Mouse (Mus musculus): ENCODE data around the gene Fam171a2. TPM values are rescaled to one million over a fixed set of nuclear protein-coding genes. Genes with fewer than 3 reads are reported as not detected.

Gene Fam171a2
- polyA plus RNA-seq, 1 experiment from 2014 or later, result 2.9 TPM

GRCm38 (mm10) chr11:102406900-102407833 lies 40.3 kb downstream of the Fam171a2 start:
- under 1% methylated on average over 76 of the region's 85 CpGs for WGBS
- peak; percentile 79 for ATAC-seq (ENCODE audit: extremely low read depth, insufficient number of reproducible peaks, low FRiP score, low TSS enrichment)
- peak overlapping the region; percentile 96 for H3K9ac ChIP-seq
- peak overlapping the region; percentile 97 for H3K27ac ChIP-seq (replicated peaks)
- H3K4me2 ChIP-seq, result peak overlapping the region; percentile 83
- peaks cover 38% of the 10 kb centered on the region for H3K4me1 ChIP-seq
- H3K36me3 ChIP-seq, result peaks cover 29% of the 10 kb centered on the region
- peak overlapping the region; percentile 93 for H3K4me3 ChIP-seq
- H3K9me3 ChIP-seq, result no peaks in the 10 kb centered on the region
- H3K27me3 ChIP-seq (replicated peaks), result peaks cover 14% of the 10 kb centered on the region

GRCm38 (mm10) chr11:102406401-102406800 lies 41.1 kb downstream of the Fam171a2 start:
- no peak for ATAC-seq (ENCODE audit: extremely low read depth, insufficient number of reproducible peaks, low FRiP score, low TSS enrichment)
- peak overlapping the region; percentile 93 for H3K4me3 ChIP-seq
- H3K27me3 ChIP-seq (replicated peaks), result peaks cover 21% of the 10 kb centered on the region
- peak overlapping the region; percentile 96 for H3K9ac ChIP-seq
- WGBS, result 8% methylated on average over 3 of the region's 3 CpGs
- H3K27ac ChIP-seq (replicated peaks), result peak overlapping the region; percentile 97
- peak overlapping the region; percentile 83 for H3K4me2 ChIP-seq
- peaks cover 30% of the 10 kb centered on the region for H3K36me3 ChIP-seq
- no peaks in the 10 kb centered on the region for H3K9me3 ChIP-seq
- peaks cover 35% of the 10 kb centered on the region for H3K4me1 ChIP-seq

- Histone ChIP-seq H3K4me3 (peak overlapping the region; percentile 93), H3K4me2 (peak overlapping the region; percentile 83), H3K9ac (peak overlapping the region; percentile 96), H3K27ac (replicated peaks) (no peak overlapping the region), H3K27me3 (replicated peaks) (peaks cover 28% of the 10 kb centered on the region), H3K4me1 (peaks cover 31% of the 10 kb centered on the region), H3K9me3 (no peaks in the 10 kb centered on the region), H3K36me3 (peaks cover 30% of the 10 kb centered on the region)
- no peak for ATAC-seq (ENCODE audit: extremely low read depth, insufficient number of reproducible peaks, low FRiP score, low TSS enrichment)
- 84% methylated on average over 11 of the region's 11 CpGs for WGBS
Measured at GRCm38 (mm10) chr11:102405544-102406285, 41.8 kb downstream of the Fam171a2 start.

- H3K36me3 ChIP-seq, result peaks cover 30% of the 10 kb centered on the region
- peaks cover 34% of the 10 kb centered on the region for H3K4me1 ChIP-seq
- peak overlapping the region; percentile 33 for H3K4me2 ChIP-seq
- peak overlapping the region; percentile 19; the same call in 1 of the 2 replicates for H3K9ac ChIP-seq
- H3K27me3 ChIP-seq (replicated peaks), result peaks cover 41% of the 10 kb centered on the region
- no peak overlapping the region for H3K27ac ChIP-seq (replicated peaks)
- WGBS, result 83% methylated on average over 18 of the region's 18 CpGs
- ATAC-seq (ENCODE audit: extremely low read depth, insufficient number of reproducible peaks, low FRiP score, low TSS enrichment), result no peak
- H3K4me3 ChIP-seq, result no peak overlapping the region
- H3K9me3 ChIP-seq, result no peaks in the 10 kb centered on the region
Measured at GRCm38 (mm10) chr11:102404161-102405010, 43.1 kb downstream of the Fam171a2 start.

GRCm38 (mm10) chr11:102403657-102404056 lies 43.8 kb downstream of the Fam171a2 start:
- Histone ChIP-seq H3K4me3 (no peak overlapping the region), H3K9me3 (no peaks in the 10 kb centered on the region), H3K27ac (replicated peaks) (no peak overlapping the region), H3K9ac (no peak overlapping the region), H3K36me3 (peaks cover 30% of the 10 kb centered on the region), H3K27me3 (replicated peaks) (peaks cover 49% of the 10 kb centered on the region), H3K4me2 (no peak overlapping the region), H3K4me1 (peaks cover 35% of the 10 kb centered on the region)
- ATAC-seq (ENCODE audit: extremely low read depth, insufficient number of reproducible peaks, low FRiP score, low TSS enrichment), result no peak
- 93% methylated on average over 11 of the region's 11 CpGs for WGBS

- Histone ChIP-seq H3K27ac (replicated peaks) (no peak overlapping the region), H3K4me2 (no peak overlapping the region), H3K9ac (no peak overlapping the region), H3K27me3 (replicated peaks) (peaks cover 65% of the 10 kb centered on the region), H3K36me3 (peaks cover 30% of the 10 kb centered on the region), H3K4me1 (peaks cover 39% of the 10 kb centered on the region), H3K4me3 (no peak overlapping the region), H3K9me3 (no peaks in the 10 kb centered on the region)
- ATAC-seq (ENCODE audit: extremely low read depth, insufficient number of reproducible peaks, low FRiP score, low TSS enrichment), result no peak
- WGBS, result 53% methylated on average over 12 of the region's 12 CpGs
Measured at GRCm38 (mm10) chr11:102401898-102402500, 45.5 kb downstream of the Fam171a2 start.

GRCm38 (mm10) chr11:102400513-102401084 lies 46.9 kb downstream of the Fam171a2 start:
- 14% methylated on average over 12 of the region's 12 CpGs for WGBS
- H3K9me3 ChIP-seq, result no peaks in the 10 kb centered on the region
- no peak for ATAC-seq (ENCODE audit: extremely low read depth, insufficient number of reproducible peaks, low FRiP score, low TSS enrichment)
- H3K4me3 ChIP-seq, result no peak overlapping the region
- no peak overlapping the region for H3K27ac ChIP-seq (replicated peaks)
- H3K9ac ChIP-seq, result no peak overlapping the region
- H3K4me2 ChIP-seq, result no peak overlapping the region
- H3K36me3 ChIP-seq, result peaks cover 30% of the 10 kb centered on the region
- H3K27me3 ChIP-seq (replicated peaks), result peaks cover 79% of the 10 kb centered on the region
- H3K4me1 ChIP-seq, result peaks cover 28% of the 10 kb centered on the region

GRCm38 (mm10) chr11:102399610-102400072 lies 47.8 kb downstream of the Fam171a2 start:
- Histone ChIP-seq H3K4me2 (peak overlapping the region; percentile 65), H3K4me3 (peak overlapping the region; percentile 46), H3K27me3 (replicated peaks) (peaks cover 89% of the 10 kb centered on the region), H3K9me3 (no peaks in the 10 kb centered on the region), H3K27ac (replicated peaks) (no peak overlapping the region), H3K4me1 (peaks cover 21% of the 10 kb centered on the region), H3K36me3 (peaks cover 26% of the 10 kb centered on the region), H3K9ac (peak overlapping the region; percentile 63)
- ATAC-seq (ENCODE audit: extremely low read depth, insufficient number of reproducible peaks, low FRiP score, low TSS enrichment), result no peak; the same call in 1 of the 2 replicates
- WGBS, result 2% methylated on average over 34 of the region's 34 CpGs

- H3K9ac ChIP-seq, result no peak overlapping the region
- H3K4me3 ChIP-seq, result peak overlapping the region; percentile 46
- no peaks in the 10 kb centered on the region for H3K9me3 ChIP-seq
- peaks cover 94% of the 10 kb centered on the region for H3K27me3 ChIP-seq (replicated peaks)
- H3K27ac ChIP-seq (replicated peaks), result no peak overlapping the region
- ATAC-seq (ENCODE audit: extremely low read depth, insufficient number of reproducible peaks, low FRiP score, low TSS enrichment), result no peak
- peak overlapping the region; percentile 65; the same call in 1 of the 2 replicates for H3K4me2 ChIP-seq
- peaks cover 23% of the 10 kb centered on the region for H3K4me1 ChIP-seq
- 18% methylated on average over 15 of the region's 15 CpGs for WGBS
- H3K36me3 ChIP-seq, result peaks cover 20% of the 10 kb centered on the region
Measured at GRCm38 (mm10) chr11:102399107-102399506, 48.4 kb downstream of the Fam171a2 start.
